Mouse (Mus musculus) liver, adult 2 months (tissue): Measurements from ENCODE around the gene Chn2. TPM values are rescaled to one million over a fixed set of nuclear protein-coding genes. Genes with fewer than 3 reads are reported as not detected.

Experiments used
- DNase-seq: peaks from one replicate; pipeline ENCODE4 v3.0.0-alpha.2; 2011; ENCODE audit warnings: low read depth, low spot score; ENCODE audit errors: extremely low read depth
- H3K27ac ChIP-seq: fragments of 200-500 bp; replicated peaks from 2 replicates; pipeline ENCODE4 v1.5.1; 2012; ENCODE audit warnings: low read depth, mild to moderate bottlenecking, control low read depth, inconsistent platforms, low read length; ENCODE audit not compliant: insufficient read depth
- H3K27me3 ChIP-seq: fragments of 200-500 bp; 2 replicates; pipeline ENCODE4 v1.6.1; 2012; ENCODE audit warnings: mild to moderate bottlenecking, moderate library complexity, low read length, inconsistent platforms; ENCODE audit not compliant: control insufficient read depth, insufficient read depth
- H3K36me3 ChIP-seq: fragments of 200-500 bp; 2 replicates; pipeline ENCODE4 v1.6.1; 2012; ENCODE audit warnings: low read length, inconsistent platforms; ENCODE audit not compliant: control insufficient read depth, insufficient read depth
- H3K4me1 ChIP-seq: fragments of 200-500 bp; 2 replicates; pipeline ENCODE4 v1.6.1; 2011; ENCODE audit warnings: low read length; ENCODE audit not compliant: control insufficient read depth, insufficient read depth
- H3K4me3 ChIP-seq: fragments of 200-500 bp; 2 replicates; pipeline ENCODE4 v1.5.1; 2011; ENCODE audit warnings: low read depth, mild to moderate bottlenecking, control low read depth, low read length, moderate library complexity; ENCODE audit not compliant: insufficient read depth
- H3K79me2 ChIP-seq: fragments of 200-500 bp; 2 replicates; pipeline ENCODE4 v1.6.1; 2012; ENCODE audit warnings: inconsistent platforms, mild to moderate bottlenecking, low read length, moderate library complexity; ENCODE audit not compliant: control insufficient read depth, insufficient read depth
- H3K9ac ChIP-seq: fragments of 200-500 bp; 2 replicates; pipeline ENCODE4 v1.6.1; 2012; ENCODE audit warnings: low read depth, mild to moderate bottlenecking, control low read depth, inconsistent platforms, low read length
- CTCF ChIP-seq: fragments of 200-500 bp; IDR thresholded peaks from 2 replicates; pipeline ENCODE4 v1.5.1; 2011; ENCODE audit warnings: low read depth, low read length, control low read depth
- POLR2A ChIP-seq: fragments of 200-500 bp; IDR thresholded peaks from 2 replicates; pipeline ENCODE4 v1.6.1; 2011; ENCODE audit warnings: low read length, control low read depth; ENCODE audit not compliant: insufficient read depth; ENCODE audit errors: extremely low read depth
- WGBS: fragments of 180-500 bp; shearing (Covaris S2); methylation state at CpG from one replicate; pipeline ENCODE4 v1.1.7; 2018; 5-methylcytosine and 5-hydroxymethylcytosine counted together
- polyA plus RNA-seq: library from polyadenylated mRNA; depleted of rRNA; stranded (reverse); fragments of >200 nt; gene quantifications from 2 replicates; pipeline ENCODE4 v1.2.3, GENCODE M21; 2012
- total RNA-seq: library from RNA; depleted of rRNA; stranded (reverse); fragments of >200 nt; gene quantifications from 2 replicates; pipeline ENCODE4 v1.2.3, GENCODE M21; 2014

Chn2 gene
- total and polyA plus RNA-seq, 2 experiments, result 37.3 to 46.2 TPM

GRCm38 (mm10) chr6:54060258-54060657 lies 20.9 kb downstream of the Chn2 start:
- H3K79me2 ChIP-seq, result peaks cover 24% of the 10 kb centered on the region
- DNase-seq, result no peak
- H3K9ac ChIP-seq, result no peak overlapping the region
- TF ChIP-seq CTCF, result no peak
- no peak for TF ChIP-seq POLR2A
- peaks cover 10% of the 10 kb centered on the region for H3K4me1 ChIP-seq
- no peaks in the 10 kb centered on the region for H3K36me3 ChIP-seq
- H3K27me3 ChIP-seq, result no peaks in the 10 kb centered on the region
- H3K4me3 ChIP-seq, result no peak overlapping the region
- 96% methylated on average over 3 of the region's 3 CpGs for WGBS
- no peak overlapping the region for H3K27ac ChIP-seq

- WGBS, result 15% methylated on average over 9 of the region's 9 CpGs
- TF ChIP-seq CTCF (no peak), POLR2A (no peak)
- H3K27me3 ChIP-seq, result no peaks in the 10 kb centered on the region
- H3K9ac ChIP-seq, result no peak overlapping the region
- H3K4me3 ChIP-seq, result no peak overlapping the region
- DNase-seq, result no peak
- H3K79me2 ChIP-seq, result peaks cover 21% of the 10 kb centered on the region
- H3K27ac ChIP-seq, result no peak overlapping the region
- no peaks in the 10 kb centered on the region for H3K36me3 ChIP-seq
- H3K4me1 ChIP-seq, result peaks cover 10% of the 10 kb centered on the region
Measured at GRCm38 (mm10) chr6:54061375-54061774, 22.0 kb downstream of the Chn2 start.

- no peak for DNase-seq
- no peak overlapping the region for H3K4me3 ChIP-seq
- WGBS, result 60% methylated on average over 6 of the region's 6 CpGs
- no peaks in the 10 kb centered on the region for H3K36me3 ChIP-seq
- H3K9ac ChIP-seq, result no peak overlapping the region
- peaks cover 17% of the 10 kb centered on the region for H3K4me1 ChIP-seq
- peaks cover 9% of the 10 kb centered on the region; the same call in 1 of the 2 replicates for H3K79me2 ChIP-seq
- TF ChIP-seq CTCF (no peak), POLR2A (no peak)
- H3K27me3 ChIP-seq, result no peaks in the 10 kb centered on the region
- no peak overlapping the region for H3K27ac ChIP-seq
Measured at GRCm38 (mm10) chr6:54063878-54064277, 24.5 kb downstream of the Chn2 start.

- Histone ChIP-seq H3K4me1 (peaks cover 16% of the 10 kb centered on the region), H3K79me2 (peaks cover 10% of the 10 kb centered on the region; the same call in 1 of the 2 replicates), H3K36me3 (no peaks in the 10 kb centered on the region), H3K27me3 (no peaks in the 10 kb centered on the region), H3K27ac (no peak overlapping the region; the same call in 1 of the 2 replicates), H3K4me3 (no peak overlapping the region), H3K9ac (no peak overlapping the region)
- WGBS, result 81% methylated on average over 5 of the region's 5 CpGs
- TF ChIP-seq POLR2A (no peak), CTCF (no peak)
- no peak for DNase-seq
Measured at GRCm38 (mm10) chr6:54067380-54067779, 28.0 kb downstream of the Chn2 start.

- Histone ChIP-seq H3K4me3 (no peak overlapping the region), H3K9ac (no peak overlapping the region), H3K4me1 (peaks cover 14% of the 10 kb centered on the region), H3K27me3 (no peaks in the 10 kb centered on the region), H3K27ac (0 out of 2 replicates have a peak overlapping the region, but pooled peaks have one; percentile 32), H3K79me2 (peaks cover 11% of the 10 kb centered on the region; the same call in 1 of the 2 replicates), H3K36me3 (no peaks in the 10 kb centered on the region)
- TF ChIP-seq POLR2A (no peak), CTCF (no peak)
- 64% methylated on average over 5 of the region's 5 CpGs for WGBS
- no peak for DNase-seq
Measured at GRCm38 (mm10) chr6:54068882-54069281, 29.5 kb downstream of the Chn2 start.

- Histone ChIP-seq H3K4me1 (peaks cover 14% of the 10 kb centered on the region), H3K27ac (peak overlapping the region; percentile 43), H3K79me2 (peaks cover 11% of the 10 kb centered on the region; the same call in 1 of the 2 replicates), H3K36me3 (no peaks in the 10 kb centered on the region), H3K4me3 (peak overlapping the region; percentile 17; the same call in 1 of the 2 replicates), H3K27me3 (no peaks in the 10 kb centered on the region), H3K9ac (peak overlapping the region; percentile 33)
- WGBS, result 4% methylated on average over 6 of the region's 6 CpGs
- peak; percentile 94 for DNase-seq
- no peak for TF ChIP-seq CTCF
- no peak for TF ChIP-seq POLR2A
Measured at GRCm38 (mm10) chr6:54070736-54071135, 31.4 kb downstream of the Chn2 start.
